Mouse (Mus musculus): ENCODE measurements around the gene BC052040. TPM values are rescaled to one million over a fixed set of nuclear protein-coding genes. Genes with fewer than 3 reads are reported as not detected.

The BC052040 gene
- polyA plus RNA-seq, 1 experiment from 2014 or later, result 16.7 TPM

DNA sequence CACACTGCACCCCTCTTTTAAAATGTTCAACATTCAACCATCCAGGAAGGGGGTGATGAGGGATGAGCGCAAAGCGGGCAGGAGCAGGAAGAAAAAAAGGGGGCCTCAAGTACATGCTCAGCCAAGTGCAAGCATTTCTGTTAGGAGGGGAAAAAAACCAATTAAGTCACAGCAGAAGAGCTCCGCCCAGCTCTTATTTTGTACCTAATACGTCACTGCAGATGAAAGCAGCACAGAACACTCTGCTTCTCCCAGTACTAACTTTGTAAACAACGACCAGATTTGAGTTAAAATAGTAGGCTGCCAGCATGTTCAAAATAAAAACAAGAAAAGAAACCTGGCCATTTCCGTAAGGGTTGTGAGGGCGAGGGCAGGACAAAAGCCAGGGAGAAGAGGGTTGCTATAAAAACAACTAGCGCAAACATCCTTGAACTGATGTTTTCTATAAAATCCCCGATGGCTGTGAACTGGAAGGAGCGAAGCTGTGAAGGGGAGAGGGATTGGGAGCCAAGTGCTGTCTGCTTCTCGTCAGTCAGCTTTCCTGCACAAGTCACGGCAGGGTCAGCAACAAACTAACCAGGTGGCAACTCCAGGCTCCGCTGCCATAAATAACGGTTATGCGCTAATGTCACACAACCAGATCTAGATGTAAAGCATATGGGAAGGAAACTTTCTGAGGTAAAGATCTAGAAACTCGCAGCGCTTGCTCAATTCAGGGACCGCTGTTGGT, 2.2 kb upstream of the BC052040 start:
- no peaks in the 10 kb centered on the region for H3K27me3 ChIP-seq
- H3K36me3 ChIP-seq, result no peaks in the 10 kb centered on the region
- peak overlapping the region; percentile 31 for H3K4me2 ChIP-seq
- WGBS, result 35% methylated on average over 18 of the region's 18 CpGs
- no peaks in the 10 kb centered on the region for H3K9me3 ChIP-seq
- no peak overlapping the region for H3K27ac ChIP-seq
- no peak overlapping the region for H3K4me3 ChIP-seq
- ATAC-seq (ENCODE audit: low FRiP score), result no peak
- H3K9ac ChIP-seq, result 0 out of 2 replicates have a peak overlapping the region, but pooled peaks have one; percentile 5
- H3K4me1 ChIP-seq (replicated peaks), result peaks cover 17% of the 10 kb centered on the region

- no peak overlapping the region for H3K9ac ChIP-seq
- H3K36me3 ChIP-seq, result no peaks in the 10 kb centered on the region
- H3K4me3 ChIP-seq, result no peak overlapping the region
- no peaks in the 10 kb centered on the region for H3K27me3 ChIP-seq
- 21% methylated on average over 6 of the region's 6 CpGs for WGBS
- H3K4me2 ChIP-seq, result no peak overlapping the region
- H3K4me1 ChIP-seq (replicated peaks), result peaks cover 17% of the 10 kb centered on the region
- no peaks in the 10 kb centered on the region for H3K9me3 ChIP-seq
- ATAC-seq (ENCODE audit: low FRiP score), result no peak
- no peak overlapping the region for H3K27ac ChIP-seq
These were observed 1.5 kb upstream of the BC052040 start for GRCm38 (mm10) chr2:115579976-115580375.

GRCm38 (mm10) chr2:115581989-115582608, 583 bp downstream of the BC052040 start:
- Histone ChIP-seq H3K36me3 (no peaks in the 10 kb centered on the region), H3K27ac (peak overlapping the region; percentile 76), H3K27me3 (no peaks in the 10 kb centered on the region), H3K9me3 (no peaks in the 10 kb centered on the region), H3K9ac (peak overlapping the region; percentile 75), H3K4me3 (peak overlapping the region; percentile 67), H3K4me1 (replicated peaks) (peaks cover 17% of the 10 kb centered on the region), H3K4me2 (peak overlapping the region; percentile 63)
- no peak for ATAC-seq (ENCODE audit: low FRiP score)
- WGBS, result 65% methylated on average over 10 of the region's 10 CpGs

- Histone ChIP-seq H3K4me3 (no peak overlapping the region), H3K9ac (no peak overlapping the region), H3K4me2 (no peak overlapping the region), H3K27ac (no peak overlapping the region), H3K36me3 (no peaks in the 10 kb centered on the region), H3K9me3 (no peaks in the 10 kb centered on the region), H3K27me3 (no peaks in the 10 kb centered on the region), H3K4me1 (replicated peaks) (peaks cover 17% of the 10 kb centered on the region)
- ATAC-seq (ENCODE audit: low FRiP score), result no peak
These were observed 2.3 kb downstream of the BC052040 start for GRCm38 (mm10) chr2:115583776-115584175.

- no peak overlapping the region for H3K4me2 ChIP-seq
- H3K4me3 ChIP-seq, result no peak overlapping the region
- no peak overlapping the region for H3K9ac ChIP-seq
- no peak for ATAC-seq (ENCODE audit: low FRiP score)
- 93% methylated on average over 2 of the region's 2 CpGs for WGBS
- no peaks in the 10 kb centered on the region for H3K36me3 ChIP-seq
- peaks cover 9% of the 10 kb centered on the region for H3K4me1 ChIP-seq (replicated peaks)
- H3K9me3 ChIP-seq, result no peaks in the 10 kb centered on the region
- no peak overlapping the region for H3K27ac ChIP-seq
- no peaks in the 10 kb centered on the region for H3K27me3 ChIP-seq
These were observed 9.1 kb downstream of the BC052040 start for GRCm38 (mm10) chr2:115590602-115591001.

DNA sequence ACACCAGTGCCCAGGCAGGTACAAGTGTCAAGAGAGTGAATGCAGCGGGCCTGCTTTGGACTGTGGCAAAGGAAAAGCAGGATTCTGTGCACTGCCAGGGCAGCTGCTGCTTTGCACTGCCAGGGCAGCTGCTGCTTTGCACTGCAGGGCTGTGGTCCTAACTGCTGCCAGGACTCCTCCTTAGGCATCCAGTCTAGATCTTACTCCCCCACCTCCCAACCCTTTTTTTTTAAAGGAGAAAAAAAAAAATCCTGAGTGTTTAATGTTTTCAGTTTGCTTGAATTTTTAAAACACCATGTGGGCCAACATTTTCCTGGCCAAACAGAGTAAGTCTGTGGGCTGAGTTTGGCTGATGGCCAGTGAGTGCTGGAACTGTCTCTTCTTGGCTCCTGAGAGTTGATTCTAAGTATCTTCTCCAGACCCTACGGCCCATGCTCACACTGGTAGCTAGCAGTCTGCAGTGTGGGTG, 11.2 kb downstream of the BC052040 start:
- no peak overlapping the region for H3K9ac ChIP-seq
- peak; percentile 46; the same call in 1 of the 2 replicates for ATAC-seq (ENCODE audit: low FRiP score)
- no peak overlapping the region for H3K4me3 ChIP-seq
- no peaks in the 10 kb centered on the region for H3K36me3 ChIP-seq
- H3K27me3 ChIP-seq, result no peaks in the 10 kb centered on the region
- WGBS, result 59% methylated on average over 2 of the region's 2 CpGs
- H3K27ac ChIP-seq, result peak overlapping the region; percentile 62; the same call in 1 of the 2 replicates
- H3K9me3 ChIP-seq, result no peaks in the 10 kb centered on the region
- H3K4me1 ChIP-seq (replicated peaks), result peaks cover 17% of the 10 kb centered on the region
- no peak overlapping the region for H3K4me2 ChIP-seq

DNA sequence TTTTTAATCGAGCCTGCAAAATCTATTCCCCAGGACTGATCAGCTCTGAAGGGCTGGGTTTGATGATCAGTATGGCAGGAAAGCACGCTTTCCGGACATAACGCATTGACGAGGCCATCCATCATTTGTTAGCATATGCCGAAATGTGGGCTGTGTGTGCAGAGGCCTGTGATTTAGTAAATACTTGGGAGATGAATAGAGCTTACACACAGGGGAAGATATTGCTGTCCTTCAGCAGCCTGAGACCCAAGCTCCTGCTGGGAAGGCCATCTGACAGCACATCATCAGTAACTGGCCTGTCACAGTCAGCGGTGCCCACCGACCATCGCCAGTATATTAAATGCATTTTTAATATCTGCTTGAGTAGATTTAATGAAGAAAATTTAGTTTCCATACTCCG, 15.5 kb downstream of the BC052040 start:
- no peak overlapping the region for H3K4me2 ChIP-seq
- 28% methylated on average over 10 of the region's 10 CpGs for WGBS
- H3K27me3 ChIP-seq, result no peaks in the 10 kb centered on the region
- no peak overlapping the region for H3K4me3 ChIP-seq
- no peak overlapping the region for H3K9ac ChIP-seq
- ATAC-seq (ENCODE audit: low FRiP score), result peak; percentile 58; the same call in 1 of the 2 replicates
- peak overlapping the region; percentile 62 for H3K27ac ChIP-seq
- H3K9me3 ChIP-seq, result no peaks in the 10 kb centered on the region
- H3K36me3 ChIP-seq, result no peaks in the 10 kb centered on the region
- peaks cover 37% of the 10 kb centered on the region for H3K4me1 ChIP-seq (replicated peaks)

DNA sequence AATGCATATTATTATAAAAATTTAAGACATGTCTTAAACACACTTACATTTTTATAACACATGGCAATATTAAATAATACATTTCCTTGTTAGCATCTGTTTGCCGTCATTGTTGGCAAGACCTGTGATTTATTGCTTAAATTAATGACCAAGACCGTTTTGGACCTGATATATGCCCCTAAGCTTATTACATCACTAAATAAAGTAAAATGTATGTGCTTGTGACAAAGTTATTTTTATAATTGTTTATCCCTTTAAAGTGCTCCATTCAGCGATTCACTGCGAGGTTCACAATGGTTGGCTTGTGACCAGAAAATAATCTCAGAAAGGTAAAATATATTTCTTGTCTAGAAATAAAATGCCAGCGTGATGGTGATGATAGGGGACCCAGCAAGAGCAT, 16.8 kb downstream of the BC052040 start:
- Histone ChIP-seq H3K36me3 (no peaks in the 10 kb centered on the region), H3K9me3 (no peaks in the 10 kb centered on the region), H3K4me2 (no peak overlapping the region), H3K27ac (no peak overlapping the region), H3K9ac (no peak overlapping the region), H3K4me3 (no peak overlapping the region), H3K4me1 (replicated peaks) (peaks cover 37% of the 10 kb centered on the region), H3K27me3 (no peaks in the 10 kb centered on the region)
- ATAC-seq (ENCODE audit: low FRiP score), result no peak
- 61% methylated on average over 5 of the region's 5 CpGs for WGBS

GRCm38 (mm10) chr2:115600724-115601123, 19.2 kb downstream of the BC052040 start:
- peak; percentile 50; the same call in 1 of the 2 replicates for ATAC-seq (ENCODE audit: low FRiP score)
- Histone ChIP-seq H3K9me3 (no peaks in the 10 kb centered on the region), H3K4me1 (replicated peaks) (peaks cover 42% of the 10 kb centered on the region), H3K4me3 (no peak overlapping the region), H3K27ac (peak overlapping the region; percentile 62), H3K36me3 (no peaks in the 10 kb centered on the region), H3K9ac (no peak overlapping the region), H3K27me3 (no peaks in the 10 kb centered on the region), H3K4me2 (no peak overlapping the region)
- 25% methylated on average over 5 of the region's 5 CpGs for WGBS

- no peaks in the 10 kb centered on the region for H3K9me3 ChIP-seq
- ATAC-seq (ENCODE audit: low FRiP score), result peak; percentile 8; the same call in 1 of the 2 replicates
- 34% methylated on average over 1 of the region's 1 CpGs for WGBS
- H3K27ac ChIP-seq, result no peak overlapping the region; the same call in 1 of the 2 replicates
- no peak overlapping the region for H3K9ac ChIP-seq
- H3K4me2 ChIP-seq, result no peak overlapping the region
- peaks cover 45% of the 10 kb centered on the region for H3K4me1 ChIP-seq (replicated peaks)
- H3K27me3 ChIP-seq, result no peaks in the 10 kb centered on the region
- no peaks in the 10 kb centered on the region for H3K36me3 ChIP-seq
- H3K4me3 ChIP-seq, result no peak overlapping the region
These were observed 19.8 kb downstream of the BC052040 start for GRCm38 (mm10) chr2:115601280-115601679.

DNA sequence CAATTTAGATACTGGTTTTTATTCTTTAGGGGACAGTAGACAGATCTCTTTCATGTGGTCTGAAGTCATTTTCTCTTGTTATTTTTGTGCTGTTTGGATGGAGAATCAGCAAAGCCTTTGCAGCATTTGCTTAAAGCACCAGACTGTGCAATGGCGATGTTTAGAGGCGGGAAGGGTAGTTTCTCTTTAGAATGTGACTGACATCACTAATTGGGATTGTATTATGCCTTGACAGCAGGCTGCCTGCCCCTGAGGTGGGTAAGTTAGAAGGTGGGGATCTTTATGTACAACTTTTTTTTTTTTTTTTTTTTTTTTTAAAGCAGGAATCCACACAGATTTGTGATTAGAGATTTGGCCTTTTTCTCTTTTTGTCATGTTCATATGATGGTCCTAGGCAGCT, 20.6 kb downstream of the BC052040 start:
- no peak overlapping the region for H3K4me2 ChIP-seq
- no peak for ATAC-seq (ENCODE audit: low FRiP score)
- 42% methylated on average over 2 of the region's 2 CpGs for WGBS

GRCm38 (mm10) chr2:115604132-115604531, 22.6 kb downstream of the BC052040 start:
- 83% methylated on average over 6 of the region's 6 CpGs for WGBS
- H3K4me3 ChIP-seq, result no peak overlapping the region
- no peak overlapping the region for H3K4me2 ChIP-seq
- no peak overlapping the region for H3K27ac ChIP-seq
- H3K27me3 ChIP-seq, result no peaks in the 10 kb centered on the region
- peaks cover 32% of the 10 kb centered on the region for H3K4me1 ChIP-seq (replicated peaks)
- no peak for ATAC-seq (ENCODE audit: low FRiP score)
- no peak overlapping the region for H3K9ac ChIP-seq
- H3K36me3 ChIP-seq, result no peaks in the 10 kb centered on the region
- no peaks in the 10 kb centered on the region for H3K9me3 ChIP-seq

More for the DNA sequence above, 20.6 kb downstream of the BC052040 start:
- no peak overlapping the region for H3K27ac ChIP-seq
- H3K4me1 ChIP-seq (replicated peaks), result peaks cover 41% of the 10 kb centered on the region
- no peak overlapping the region for H3K9ac ChIP-seq
- no peaks in the 10 kb centered on the region for H3K27me3 ChIP-seq
- no peak overlapping the region for H3K4me3 ChIP-seq
- no peaks in the 10 kb centered on the region for H3K9me3 ChIP-seq
- no peaks in the 10 kb centered on the region for H3K36me3 ChIP-seq
